Mouse (Mus musculus) neural tube, embryonic 14.5 days (tissue): ENCODE measurements around the gene Tmed1. TPM values are rescaled to one million over a fixed set of nuclear protein-coding genes. Genes with fewer than 3 reads are reported as not detected.
A peak's percentile ranks its signal among the peaks of the same experiment; 100 is the strongest.
"Not testable (repeated sequence)": the region's sequence is repeated elsewhere in the genome, so short reads cannot be mapped to it uniquely, and the experiment has no call there.

Experiments used
- ATAC-seq: fragments of 200-750 bp; cut with Nextera tagmentation; 2 replicates; pipeline ENCODE4 v1.8.0; 2017; ENCODE audit warnings: low read depth, mild to moderate bottlenecking, moderate TSS enrichment, moderate library complexity
- H3K27ac ChIP-seq: fragments of 300-500 bp; sonication (generic); 2 replicates; pipeline ENCODE4 v1.5.1; 2014; ENCODE audit warnings: low read depth, mild to moderate bottlenecking, control low read depth, low read length, moderate library complexity, mixed read lengths
- H3K27me3 ChIP-seq: fragments of 300-500 bp; sonication (generic); 2 replicates; pipeline ENCODE4 v1.6.1; 2014; ENCODE audit warnings: low read length; ENCODE audit not compliant: control insufficient read depth, insufficient read depth
- H3K36me3 ChIP-seq: fragments of 300-500 bp; sonication (generic); 2 replicates; pipeline ENCODE4 v1.6.1; 2014; ENCODE audit warnings: low read length, mixed read lengths; ENCODE audit not compliant: control insufficient read depth, insufficient read depth
- H3K4me1 ChIP-seq: fragments of 300-500 bp; sonication (generic); 2 replicates; pipeline ENCODE4 v1.6.1; 2014; ENCODE audit warnings: low read length; ENCODE audit not compliant: control insufficient read depth, insufficient read depth
- H3K4me2 ChIP-seq: fragments of 300-500 bp; sonication (generic); 2 replicates; pipeline ENCODE4 v1.6.1; 2014; ENCODE audit warnings: mild to moderate bottlenecking, low read depth, low read length, control low read depth
- H3K4me3 ChIP-seq: fragments of 300-500 bp; sonication (generic); 2 replicates; pipeline ENCODE4 v1.5.1; 2014; ENCODE audit warnings: low read depth, low read length, control low read depth, mixed read lengths
- H3K9ac ChIP-seq: fragments of 300-500 bp; sonication (generic); replicated peaks from 2 replicates; pipeline ENCODE4 v1.6.1; 2014; ENCODE audit warnings: low read depth, mild to moderate bottlenecking, control low read depth, low read length, mixed read lengths
- H3K9me3 ChIP-seq: fragments of 300-500 bp; sonication (generic); 2 replicates; pipeline ENCODE4 v1.6.1; 2016; ENCODE audit warnings: low read length; ENCODE audit not compliant: control insufficient read depth
- WGBS: fragments of 180-500 bp; shearing (Covaris S2); extraction: QIAGEN DNeasy Blood & Tissue Kit; methylation state at CpG from one replicate; pipeline ENCODE4 v1.1.7; 2014; 5-methylcytosine and 5-hydroxymethylcytosine counted together
- polyA plus RNA-seq: library from polyadenylated mRNA; unstranded; fragments of >200 nt; fragmentation: Nextera tagmentation; extraction: Ambion mirVana; gene quantifications from 2 replicates; pipeline ENCODE4 v1.2.1, GENCODE M21; 2014

Gene Tmed1
- polyA plus RNA-seq, 1 experiment from 2014 or later = 42.2 TPM

DNA sequence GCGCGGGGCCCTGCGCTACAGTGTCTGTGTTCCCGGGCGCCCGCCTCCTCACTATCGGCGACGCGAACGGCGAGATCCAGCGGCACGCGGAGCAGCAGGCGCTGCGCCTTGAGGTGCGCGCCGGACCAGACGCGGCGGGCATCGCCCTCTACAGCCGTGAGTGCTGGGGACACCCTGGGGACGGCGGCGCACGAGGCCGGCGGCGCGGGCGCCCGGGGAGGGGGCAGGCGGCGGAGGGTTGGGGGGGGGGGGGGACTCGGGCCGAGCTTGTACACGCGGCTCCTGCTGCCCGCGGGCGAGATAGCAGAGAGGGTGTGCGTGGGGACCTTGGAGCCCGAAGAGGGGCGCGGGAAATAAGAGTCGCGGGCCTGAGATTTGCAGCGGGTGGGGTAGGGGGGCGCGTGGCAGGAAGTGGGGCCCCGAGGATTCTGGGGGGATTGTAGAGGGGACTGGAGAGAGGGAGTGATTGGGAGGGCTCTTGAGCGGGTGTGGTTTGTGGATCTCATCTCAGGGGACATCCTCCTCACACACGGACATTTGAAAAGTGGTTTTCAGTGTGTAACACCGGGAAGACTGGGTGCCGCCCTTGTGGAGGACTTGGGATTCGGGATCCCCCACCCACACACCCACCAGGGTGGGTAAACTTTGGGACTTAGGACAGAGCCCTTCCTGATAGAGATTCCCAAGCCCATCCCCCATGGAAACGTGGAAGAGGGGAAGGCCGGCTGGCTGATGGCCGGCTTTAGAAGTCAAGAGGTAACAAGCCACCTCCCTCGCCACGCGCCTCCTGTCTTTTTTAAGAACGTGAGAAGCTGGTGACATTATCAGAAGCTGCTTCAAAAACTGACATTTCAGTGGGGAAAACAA is 37.3 kb upstream of the Tmed1 start:
- H3K4me1 ChIP-seq = peaks cover 18% of the 10 kb centered on the region
- H3K36me3 ChIP-seq = peaks cover 8% of the 10 kb centered on the region; the same call in 1 of the 2 replicates
- H3K27me3 ChIP-seq = no peaks in the 10 kb centered on the region
- H3K9me3 ChIP-seq = no peaks in the 10 kb centered on the region
- H3K27ac ChIP-seq = peak overlapping the region; percentile 96
- peak overlapping the region; percentile 81 for H3K4me2 ChIP-seq
- peak overlapping the region; percentile 95 for H3K9ac ChIP-seq
- peak overlapping the region; percentile 74 for H3K4me3 ChIP-seq
- under 1% methylated on average over 26 of the region's 66 CpGs for WGBS
- ATAC-seq = peak; percentile 29

DNA sequence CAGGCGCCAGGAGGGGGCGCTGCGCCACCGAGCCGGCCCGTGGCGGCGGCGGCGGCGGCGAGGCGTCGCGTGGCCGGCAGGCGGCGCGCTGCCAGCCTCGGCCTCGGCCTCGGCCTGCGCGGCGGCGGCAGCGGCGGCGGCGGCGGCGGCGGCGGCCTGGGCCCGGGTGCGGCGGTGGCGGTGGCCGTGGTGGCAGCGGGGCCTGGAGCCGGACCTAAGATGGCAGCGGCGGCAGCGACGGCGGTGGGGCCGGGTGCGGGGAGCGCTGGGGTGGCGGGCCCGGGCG is 36.7 kb upstream of the Tmed1 start, which contains the start of gene Carm1:
TSS of gene Carm1 (plus strand) at position 106 of the 286 bp plus-strand sequence.
- Histone ChIP-seq H3K9ac (peak within 1 kb of the TSS; percentile 95), H3K4me3 (peak within 1 kb of the TSS; percentile 74), H3K4me2 (peak within 1 kb of the TSS; percentile 81), H3K36me3 (peaks cover 8% of the 10 kb centered on the region; the same call in 1 of the 2 replicates), H3K4me1 (peaks cover 18% of the 10 kb centered on the region), H3K27me3 (no peaks in the 10 kb centered on the region), H3K27ac (peak within 1 kb of the TSS; percentile 96), H3K9me3 (no peaks in the 10 kb centered on the region)
- no peak for ATAC-seq
- WGBS = 0% methylated on average over 18 of the region's 52 CpGs

DNA sequence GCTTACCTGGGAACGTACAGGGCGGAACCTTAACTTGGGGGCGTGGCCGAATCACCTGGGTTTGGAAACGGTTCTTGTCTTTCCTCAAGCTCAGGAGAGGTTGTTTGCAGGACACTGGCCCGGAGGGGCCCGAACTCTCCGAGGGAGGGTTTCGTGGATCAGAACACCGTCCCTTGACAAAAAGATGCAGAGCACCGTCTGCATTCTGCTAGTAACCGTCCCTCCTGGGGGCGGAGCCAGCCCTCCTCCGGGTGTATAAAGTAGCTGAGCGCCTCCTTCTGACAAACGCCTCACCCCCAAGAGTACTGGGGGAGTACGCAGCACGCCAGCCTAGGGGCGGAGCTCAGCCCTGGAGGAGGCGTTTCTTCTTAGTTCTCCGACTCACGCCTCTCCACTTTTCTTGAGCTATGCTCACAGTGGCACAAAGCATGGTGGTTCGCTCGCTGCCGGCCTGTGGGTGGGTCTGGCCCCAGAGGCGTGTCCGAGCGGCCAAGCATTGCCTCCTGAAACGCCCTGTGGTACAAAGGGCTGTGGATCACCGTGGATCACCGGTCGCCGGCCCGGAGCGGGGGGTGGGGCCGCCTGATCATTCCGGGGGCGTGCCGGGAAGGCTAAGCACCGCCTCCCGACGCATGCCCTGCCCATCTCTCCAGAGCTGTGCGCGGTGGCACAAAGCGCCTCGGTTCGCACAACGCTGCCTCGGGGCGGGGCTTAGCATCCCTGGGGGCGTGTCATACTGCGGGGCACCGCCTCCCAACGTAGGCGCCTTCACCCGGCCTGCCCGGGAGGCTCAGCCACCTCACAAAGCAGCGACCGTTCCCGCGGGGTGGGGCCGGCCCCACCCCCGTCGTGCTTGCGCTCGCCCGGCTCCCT is 36.1 kb upstream of the Tmed1 start:
- H3K4me1 ChIP-seq = peaks cover 18% of the 10 kb centered on the region
- peak overlapping the region; percentile 68 for H3K4me2 ChIP-seq
- H3K36me3 ChIP-seq = peaks cover 7% of the 10 kb centered on the region; the same call in 1 of the 2 replicates
- WGBS = under 1% methylated on average over 60 of the region's 67 CpGs
- no peaks in the 10 kb centered on the region for H3K9me3 ChIP-seq
- H3K27me3 ChIP-seq = no peaks in the 10 kb centered on the region
- peak overlapping the region; percentile 95 for H3K9ac ChIP-seq
- H3K27ac ChIP-seq = peak overlapping the region; percentile 96
- peak overlapping the region; percentile 74 for H3K4me3 ChIP-seq
- ATAC-seq = peak; percentile 93

DNA sequence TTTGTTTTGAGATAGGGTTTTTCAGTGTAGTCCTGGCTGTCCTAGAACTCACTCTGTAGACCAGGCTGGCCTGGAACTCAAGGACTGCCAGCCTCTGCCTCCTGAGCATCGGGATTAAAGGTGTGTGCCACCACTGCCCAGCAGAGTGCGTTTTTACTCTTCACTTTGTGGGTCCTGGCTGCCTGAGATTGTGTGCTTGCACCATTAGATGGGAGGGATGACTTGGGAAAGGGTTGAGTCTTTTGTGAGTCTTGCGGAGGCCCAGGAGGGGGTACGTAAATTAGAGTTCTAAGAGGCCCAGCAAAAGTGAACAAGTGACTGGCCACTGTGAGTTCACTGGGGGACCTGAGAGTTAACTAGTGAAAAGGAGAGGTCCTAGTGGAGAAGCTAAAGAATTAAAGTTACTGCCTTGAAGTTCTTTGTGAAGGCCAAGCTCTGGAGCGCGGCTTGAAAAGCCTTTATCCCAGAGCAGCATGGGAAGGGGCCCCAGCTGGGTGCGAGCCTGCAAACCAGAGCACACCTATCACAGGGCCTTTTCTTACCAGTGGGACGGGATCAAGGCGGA is 35.4 kb upstream of the Tmed1 start:
- Histone ChIP-seq H3K27me3 (no peaks in the 10 kb centered on the region), H3K27ac (peak overlapping the region; percentile 96), H3K9ac (peak overlapping the region; percentile 55), H3K9me3 (no peaks in the 10 kb centered on the region), H3K4me3 (peak overlapping the region; percentile 74), H3K36me3 (0 out of 2 replicates have a peak, but pooled peaks cover 4% of the 10 kb centered on the region), H3K4me2 (peak overlapping the region; percentile 68), H3K4me1 (peaks cover 18% of the 10 kb centered on the region)
- 3% methylated on average over 9 of the region's 9 CpGs for WGBS
- ATAC-seq = peak; percentile 54

DNA sequence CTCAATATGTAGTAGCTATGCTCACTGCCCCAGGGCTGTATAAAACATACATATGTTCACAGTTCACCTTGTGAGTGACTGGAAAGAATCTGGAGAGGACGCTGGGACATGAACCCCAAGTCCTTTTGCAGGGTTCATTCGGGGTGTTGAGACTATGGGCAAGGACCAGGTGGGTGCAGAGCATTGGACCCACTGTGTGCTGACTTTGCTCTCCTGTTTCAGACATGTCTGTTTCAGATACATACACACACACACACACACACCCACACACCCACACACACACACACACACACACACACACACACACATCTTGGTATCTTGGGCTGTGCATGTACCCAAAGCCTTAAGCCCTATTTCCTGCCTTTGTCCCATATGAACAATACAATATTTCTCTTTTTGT is 31.9 kb upstream of the Tmed1 start:
- not testable (repeated sequence) for H3K4me3 ChIP-seq, ATAC-seq, H3K27me3 ChIP-seq, H3K27ac ChIP-seq, H3K4me1 ChIP-seq, H3K36me3 ChIP-seq, H3K4me2 ChIP-seq, H3K9ac ChIP-seq, H3K9me3 ChIP-seq
- WGBS = 92% methylated on average over 2 of the region's 2 CpGs

DNA sequence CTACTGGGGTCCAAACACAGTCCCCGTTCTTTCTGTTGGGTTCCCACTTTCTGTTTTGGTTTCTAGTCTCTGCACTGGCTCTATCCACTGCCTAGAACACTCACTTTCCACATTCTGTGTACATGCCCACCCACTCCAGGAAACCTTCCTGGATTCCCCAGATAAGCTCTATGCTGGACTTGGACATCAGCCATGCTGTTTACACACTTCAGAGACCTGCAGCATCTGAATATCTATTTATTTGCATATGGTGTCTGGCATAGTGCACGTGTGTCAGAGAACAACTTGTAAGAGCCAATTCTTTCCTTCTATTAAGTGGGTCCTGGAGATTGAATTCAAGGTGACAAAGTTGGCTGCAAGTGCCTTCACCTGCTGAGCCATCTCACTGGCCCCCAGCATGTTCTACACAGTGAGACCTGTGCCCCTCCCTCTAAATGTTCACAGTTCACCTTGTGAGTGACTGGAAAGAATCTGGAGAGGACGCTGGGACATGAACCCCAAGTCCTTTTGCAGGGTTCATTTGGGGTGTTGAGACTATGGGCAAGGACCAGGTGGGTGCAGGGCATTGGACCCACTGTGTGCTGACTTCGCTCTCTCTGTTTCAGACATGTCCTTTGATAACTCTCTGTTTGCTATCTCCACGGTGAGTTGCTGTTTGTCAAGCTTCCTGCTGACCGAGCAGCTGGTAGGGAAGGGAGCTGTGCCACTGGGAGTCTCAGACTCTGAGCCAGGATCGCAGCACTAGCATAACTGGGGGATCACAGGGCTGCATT is 30.1 kb upstream of the Tmed1 start:
- no peaks in the 10 kb centered on the region for H3K27me3 ChIP-seq
- no peak overlapping the region for H3K9ac ChIP-seq

DNA sequence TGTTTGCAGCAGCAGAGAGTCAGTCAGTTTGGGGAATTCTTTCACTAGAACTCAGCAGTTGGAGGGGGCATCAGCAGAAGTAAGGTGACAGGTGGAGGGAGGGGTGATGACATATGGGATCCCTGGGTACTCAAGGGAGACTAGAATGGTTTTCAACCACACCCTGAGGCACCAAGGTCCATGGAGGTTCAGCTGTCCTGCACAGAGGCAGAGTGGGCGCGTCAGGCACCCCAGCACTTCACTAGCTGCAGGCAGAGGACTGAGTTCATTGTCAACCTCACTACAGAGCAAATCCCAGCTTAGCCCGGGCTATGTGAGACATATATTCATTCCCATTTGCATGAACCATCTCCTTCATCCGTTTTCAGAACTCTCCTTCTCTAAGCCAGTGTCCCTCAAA is 27.0 kb upstream of the Tmed1 start:
- Histone ChIP-seq H3K27ac (no peak overlapping the region), H3K4me1 (no peaks in the 10 kb centered on the region), H3K4me2 (no peak overlapping the region), H3K9ac (no peak overlapping the region), H3K4me3 (no peak overlapping the region), H3K27me3 (no peaks in the 10 kb centered on the region), H3K9me3 (no peaks in the 10 kb centered on the region), H3K36me3 (no peaks in the 10 kb centered on the region)
- WGBS = 80% methylated on average over 4 of the region's 4 CpGs
- ATAC-seq = no peak

More for the DNA sequence above, 30.1 kb upstream of the Tmed1 start:
- H3K4me3 ChIP-seq = no peak overlapping the region
- 80% methylated on average over 7 of the region's 7 CpGs for WGBS
- H3K36me3 ChIP-seq = no peaks in the 10 kb centered on the region
- ATAC-seq = no peak
- H3K27ac ChIP-seq = no peak overlapping the region
- H3K4me2 ChIP-seq = no peak overlapping the region
- no peaks in the 10 kb centered on the region for H3K4me1 ChIP-seq
- H3K9me3 ChIP-seq = no peaks in the 10 kb centered on the region

DNA sequence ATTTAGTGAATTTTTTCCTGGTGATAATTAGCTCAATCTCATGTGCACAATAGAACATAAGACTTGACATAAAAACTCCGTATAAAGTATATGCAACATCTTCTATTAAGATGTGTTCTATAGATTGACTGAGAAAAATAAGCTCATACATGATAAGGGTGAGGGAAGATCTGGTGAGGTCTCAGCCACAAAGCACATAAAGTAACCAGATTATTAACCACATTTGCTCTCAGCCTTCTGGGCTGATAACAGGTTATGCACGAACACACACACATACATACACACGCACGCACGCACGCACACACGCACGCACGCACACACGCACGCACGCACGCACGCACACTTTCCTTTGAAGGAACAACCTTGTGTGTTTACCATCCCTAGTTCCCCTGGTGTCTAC is 26.4 kb upstream of the Tmed1 start:
- Histone ChIP-seq H3K9me3 (no peaks in the 10 kb centered on the region), H3K27ac (no peak overlapping the region), H3K27me3 (no peaks in the 10 kb centered on the region), H3K36me3 (no peaks in the 10 kb centered on the region), H3K4me2 (no peak overlapping the region), H3K9ac (no peak overlapping the region), H3K4me1 (no peaks in the 10 kb centered on the region), H3K4me3 (no peak overlapping the region)
- no peak for ATAC-seq
- WGBS = 95% methylated on average over 14 of the region's 14 CpGs
